Mouse (Mus musculus): ENCODE measurements at regions not wholly inside any gene's neighbourhood (a gene's known extent, or its start where the extent isn't known, plus 50 kb on each side); places are given as distances from the start of the nearest gene placed in this dataset.

DNA sequence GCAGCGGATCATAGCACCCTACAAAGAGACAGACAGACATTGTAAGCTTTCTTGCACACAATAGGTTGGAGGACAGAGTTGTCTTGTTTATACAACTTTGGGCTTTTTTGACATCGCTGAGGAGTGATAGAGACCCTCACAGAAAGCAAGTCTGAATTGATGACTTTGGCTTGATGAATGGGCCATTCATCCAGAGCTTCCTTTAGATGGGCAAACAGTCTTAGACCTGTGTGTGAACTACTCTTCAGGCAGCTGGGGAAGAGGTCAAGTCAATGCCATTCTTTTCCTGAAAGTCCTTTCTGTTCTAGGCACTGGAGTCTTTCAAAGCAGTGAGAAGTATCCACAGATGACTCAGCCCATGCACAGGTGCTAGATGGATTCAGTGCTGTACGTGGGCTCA lies 457.2 kb upstream of the Nova1 start:
- 34% methylated on average over 3 of the region's 3 CpGs for WGBS
- no peak for DNase-seq
- Histone ChIP-seq H3K4me1 (ENCODE audit: control insufficient read depth, insufficient read depth, low read length) (no peaks in the 10 kb centered on the region), H3K4me3 (replicated peaks; ENCODE audit: extremely low read depth, low read depth, low read length) (no peak overlapping the region)
- TF ChIP-seq CTCF (IDR thresholded peaks at IDR 0.05; ENCODE audit: insufficient read depth, low read length) (no peak), POLR2A (IDR thresholded peaks at IDR 0.05; ENCODE audit: borderline replicate concordance, extremely low read depth, low read depth, low read length) (no peak)

GRCm38 (mm10) chr12:47272309-47272708 lies 453.6 kb upstream of the Nova1 start:
- no peak for TF ChIP-seq POLR2A (IDR thresholded peaks at IDR 0.05; ENCODE audit: borderline replicate concordance, extremely low read depth, low read depth, low read length)
- no peak for TF ChIP-seq CTCF (IDR thresholded peaks at IDR 0.05; ENCODE audit: insufficient read depth, low read length)
- Histone ChIP-seq H3K4me1 (ENCODE audit: control insufficient read depth, insufficient read depth, low read length) (no peaks in the 10 kb centered on the region), H3K4me3 (replicated peaks; ENCODE audit: extremely low read depth, low read depth, low read length) (no peak overlapping the region)
- 73% methylated on average over 2 of the region's 2 CpGs for WGBS
- no peak for DNase-seq

GRCm38 (mm10) chr12:47264118-47264517 lies 445.4 kb upstream of the Nova1 start:
- Histone ChIP-seq H3K4me3 (replicated peaks; ENCODE audit: extremely low read depth, low read depth, low read length) (no peak overlapping the region), H3K4me1 (ENCODE audit: control insufficient read depth, insufficient read depth, low read length) (no peaks in the 10 kb centered on the region)
- WGBS = 40% methylated on average over 1 of the region's 1 CpGs
- DNase-seq = no peak
- TF ChIP-seq POLR2A (IDR thresholded peaks at IDR 0.05; ENCODE audit: borderline replicate concordance, extremely low read depth, low read depth, low read length) = no peak
- TF ChIP-seq CTCF (IDR thresholded peaks at IDR 0.05; ENCODE audit: insufficient read depth, low read length) = no peak

DNA sequence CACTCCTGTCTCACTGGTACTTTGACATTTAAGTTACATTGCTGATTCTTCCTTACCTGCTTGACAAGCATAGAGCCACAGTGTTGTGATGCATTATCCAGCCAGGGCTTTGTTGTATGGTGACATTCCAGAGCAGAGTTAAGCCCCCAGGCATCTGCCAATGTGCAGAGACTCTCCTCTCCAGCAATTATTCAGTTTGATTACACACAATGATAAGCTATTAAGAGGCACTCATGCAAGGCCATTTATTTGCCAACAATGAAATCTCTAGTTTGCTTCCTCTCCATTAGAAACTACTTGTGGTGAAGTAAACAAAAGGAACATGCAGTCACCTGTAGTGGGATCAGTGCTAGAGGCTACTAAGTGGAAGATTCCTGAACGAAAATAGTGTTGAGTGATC lies 444.7 kb upstream of the Nova1 start:
- DNase-seq = no peak
- H3K4me1 ChIP-seq (ENCODE audit: control insufficient read depth, insufficient read depth, low read length) = no peaks in the 10 kb centered on the region
- no peak for TF ChIP-seq CTCF (IDR thresholded peaks at IDR 0.05; ENCODE audit: insufficient read depth, low read length)
- TF ChIP-seq POLR2A (IDR thresholded peaks at IDR 0.05; ENCODE audit: borderline replicate concordance, extremely low read depth, low read depth, low read length) = no peak
- WGBS = 27% methylated on average over 1 of the region's 1 CpGs
- H3K4me3 ChIP-seq (replicated peaks; ENCODE audit: extremely low read depth, low read depth, low read length) = no peak overlapping the region

DNA sequence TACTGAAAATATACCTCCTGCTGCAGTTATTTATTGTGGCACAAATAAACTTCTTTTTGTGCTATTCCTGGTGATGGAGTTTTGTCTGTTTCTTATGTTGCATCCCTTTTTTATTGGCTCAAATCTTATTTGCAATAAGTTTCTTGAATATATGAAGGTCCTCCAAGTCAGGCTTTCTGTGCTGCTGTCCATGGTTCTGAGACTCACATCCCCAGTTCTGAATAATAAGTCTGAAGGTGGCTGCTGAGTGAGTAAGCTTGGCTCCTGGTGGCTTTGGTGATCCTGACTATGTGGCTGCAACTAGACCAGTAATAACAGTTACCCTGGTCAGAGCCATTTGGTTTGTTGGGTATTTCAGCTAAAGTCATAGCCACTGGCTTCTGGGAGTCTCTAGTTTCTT lies 433.6 kb upstream of the Nova1 start:
- TF ChIP-seq POLR2A (IDR thresholded peaks at IDR 0.05; ENCODE audit: borderline replicate concordance, extremely low read depth, low read depth, low read length) = no peak
- no peak for TF ChIP-seq CTCF (IDR thresholded peaks at IDR 0.05; ENCODE audit: insufficient read depth, low read length)
- H3K4me1 ChIP-seq (ENCODE audit: control insufficient read depth, insufficient read depth, low read length) = no peaks in the 10 kb centered on the region
- no peak for DNase-seq
- no peak overlapping the region for H3K4me3 ChIP-seq (replicated peaks; ENCODE audit: extremely low read depth, low read depth, low read length)

GRCm38 (mm10) chr12:47243623-47244514 lies 425.1 kb upstream of the Nova1 start:
- no peak for DNase-seq
- H3K4me3 ChIP-seq (replicated peaks; ENCODE audit: extremely low read depth, low read depth, low read length) = no peak overlapping the region
- no peaks in the 10 kb centered on the region for H3K4me1 ChIP-seq (ENCODE audit: control insufficient read depth, insufficient read depth, low read length)
- 42% methylated on average over 3 of the region's 3 CpGs for WGBS
- TF ChIP-seq CTCF (IDR thresholded peaks at IDR 0.05; ENCODE audit: insufficient read depth, low read length) = no peak
- TF ChIP-seq POLR2A (IDR thresholded peaks at IDR 0.05; ENCODE audit: borderline replicate concordance, extremely low read depth, low read depth, low read length) = no peak

DNA sequence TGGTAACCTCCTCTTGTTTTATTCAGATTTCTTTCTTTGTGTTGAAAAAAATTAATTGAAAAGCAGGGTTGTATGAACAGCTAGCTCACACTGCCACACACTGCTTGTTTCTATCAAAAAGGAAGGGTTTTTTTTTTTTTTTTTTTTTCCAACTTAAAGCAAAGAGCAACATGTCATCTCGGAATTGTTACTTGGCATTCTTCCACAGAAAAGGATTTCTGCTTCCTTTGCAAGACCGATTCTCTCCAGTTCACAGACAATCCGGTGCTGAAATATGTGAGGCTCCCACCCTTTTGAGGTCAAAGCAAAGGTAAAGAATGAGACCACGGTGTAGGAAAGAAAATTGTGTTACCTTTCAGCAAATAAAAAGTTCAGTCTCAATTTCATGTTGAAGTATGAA lies 401.3 kb upstream of the Nova1 start:
- 33% methylated on average over 4 of the region's 4 CpGs for WGBS
- no peak for DNase-seq

DNA sequence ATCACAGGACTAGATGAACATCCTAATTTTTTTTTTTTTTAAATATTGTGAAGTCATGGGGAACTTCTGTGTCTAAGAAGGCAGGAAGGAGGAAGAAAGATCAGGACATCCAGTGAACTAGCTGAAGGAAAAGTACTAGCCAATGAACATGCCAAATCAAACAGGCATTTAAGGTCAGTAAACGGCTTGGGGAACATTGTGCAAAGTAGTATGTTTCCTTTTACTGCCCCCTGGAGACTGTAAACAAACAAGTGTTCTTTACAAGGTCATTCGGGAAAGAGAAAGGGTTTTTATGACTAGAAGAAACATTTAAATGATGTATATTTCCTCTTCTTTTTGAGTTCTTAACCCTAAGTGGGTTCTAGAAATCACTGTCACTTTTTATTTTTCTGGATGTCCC lies 400.6 kb upstream of the Nova1 start:
- Histone ChIP-seq H3K4me3 (replicated peaks; ENCODE audit: extremely low read depth, low read depth, low read length) (no peak overlapping the region), H3K4me1 (ENCODE audit: control insufficient read depth, insufficient read depth, low read length) (no peaks in the 10 kb centered on the region)
- DNase-seq = no peak
- TF ChIP-seq POLR2A (IDR thresholded peaks at IDR 0.05; ENCODE audit: borderline replicate concordance, extremely low read depth, low read depth, low read length) (no peak), CTCF (IDR thresholded peaks at IDR 0.05; ENCODE audit: insufficient read depth, low read length) (no peak)
- 20% methylated on average over 2 of the region's 2 CpGs for WGBS

More for the DNA sequence above, 401.3 kb upstream of the Nova1 start:
- Histone ChIP-seq H3K4me3 (replicated peaks; ENCODE audit: extremely low read depth, low read depth, low read length) (no peak overlapping the region), H3K4me1 (ENCODE audit: control insufficient read depth, insufficient read depth, low read length) (no peaks in the 10 kb centered on the region)
- no peak for TF ChIP-seq CTCF (IDR thresholded peaks at IDR 0.05; ENCODE audit: insufficient read depth, low read length)
- TF ChIP-seq POLR2A (IDR thresholded peaks at IDR 0.05; ENCODE audit: borderline replicate concordance, extremely low read depth, low read depth, low read length) = no peak

- no peak for DNase-seq
- no peak overlapping the region for H3K4me3 ChIP-seq (replicated peaks; ENCODE audit: extremely low read depth, low read depth, low read length)
- TF ChIP-seq POLR2A (IDR thresholded peaks at IDR 0.05; ENCODE audit: borderline replicate concordance, extremely low read depth, low read depth, low read length) = no peak
- no peak for TF ChIP-seq CTCF (IDR thresholded peaks at IDR 0.05; ENCODE audit: insufficient read depth, low read length)
- 82% methylated on average over 4 of the region's 4 CpGs for WGBS
- no peaks in the 10 kb centered on the region for H3K4me1 ChIP-seq (ENCODE audit: control insufficient read depth, insufficient read depth, low read length)
These were observed 392.8 kb upstream of the Nova1 start for GRCm38 (mm10) chr12:47211417-47212104.

DNA sequence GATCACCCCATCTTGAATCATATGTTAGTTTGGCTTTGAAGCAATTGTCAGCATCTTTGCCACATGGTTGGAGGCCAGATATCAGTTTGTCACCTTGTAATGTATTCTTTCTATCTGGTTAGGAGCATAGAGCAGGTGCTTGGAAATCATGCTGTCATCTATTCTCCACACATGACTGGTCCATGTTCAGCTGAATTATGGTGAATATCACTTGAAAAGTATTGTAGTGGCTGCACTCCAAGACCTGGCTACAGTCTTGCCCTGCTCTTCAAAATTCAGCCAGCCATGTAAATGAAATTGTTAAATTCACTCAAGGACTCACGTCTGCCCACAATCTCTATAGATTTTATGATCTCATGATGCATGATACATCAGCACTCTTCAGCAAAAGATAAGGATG lies 384.2 kb upstream of the Nova1 start:
- no peaks in the 10 kb centered on the region for H3K4me1 ChIP-seq (ENCODE audit: control insufficient read depth, insufficient read depth, low read length)
- no peak for DNase-seq
- no peak for TF ChIP-seq POLR2A (IDR thresholded peaks at IDR 0.05; ENCODE audit: borderline replicate concordance, extremely low read depth, low read depth, low read length)
- TF ChIP-seq CTCF (IDR thresholded peaks at IDR 0.05; ENCODE audit: insufficient read depth, low read length) = no peak
- no peak overlapping the region for H3K4me3 ChIP-seq (replicated peaks; ENCODE audit: extremely low read depth, low read depth, low read length)
- 61% methylated on average over 1 of the region's 1 CpGs for WGBS
